Mouse (Mus musculus): ENCODE results near the gene Dock1.

The Dock1 gene

GRCm38 (mm10) chr7:134670312-134671002, at the start of gene Dock1:
TSS of gene Dock1 (plus strand) at chr7:134670654.
- peak; percentile 80 for DNase-seq (ENCODE audit: extremely low spot score)

DNA sequence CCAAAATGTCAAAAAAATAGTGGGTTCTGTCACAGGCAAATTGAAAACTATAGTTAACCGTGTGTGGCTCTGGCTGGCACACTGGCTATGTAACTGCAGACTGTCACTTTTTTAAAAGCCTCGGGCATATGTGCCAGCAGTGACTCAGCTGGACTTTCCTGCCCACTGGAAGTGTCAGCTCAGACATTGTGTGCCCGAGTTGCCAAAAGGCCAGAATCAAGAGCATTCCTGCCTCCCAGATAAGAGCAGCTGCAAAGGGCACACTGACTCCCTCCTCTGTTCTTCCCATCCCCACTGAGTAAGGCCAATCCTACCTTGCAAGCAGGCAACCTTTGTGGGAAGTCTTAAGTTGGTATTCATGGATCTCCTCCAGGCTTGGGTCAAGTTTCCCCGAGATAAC, 42.5 kb upstream of the Dock1 start:
- DNase-seq (ENCODE audit: extremely low spot score): no peak

DNA sequence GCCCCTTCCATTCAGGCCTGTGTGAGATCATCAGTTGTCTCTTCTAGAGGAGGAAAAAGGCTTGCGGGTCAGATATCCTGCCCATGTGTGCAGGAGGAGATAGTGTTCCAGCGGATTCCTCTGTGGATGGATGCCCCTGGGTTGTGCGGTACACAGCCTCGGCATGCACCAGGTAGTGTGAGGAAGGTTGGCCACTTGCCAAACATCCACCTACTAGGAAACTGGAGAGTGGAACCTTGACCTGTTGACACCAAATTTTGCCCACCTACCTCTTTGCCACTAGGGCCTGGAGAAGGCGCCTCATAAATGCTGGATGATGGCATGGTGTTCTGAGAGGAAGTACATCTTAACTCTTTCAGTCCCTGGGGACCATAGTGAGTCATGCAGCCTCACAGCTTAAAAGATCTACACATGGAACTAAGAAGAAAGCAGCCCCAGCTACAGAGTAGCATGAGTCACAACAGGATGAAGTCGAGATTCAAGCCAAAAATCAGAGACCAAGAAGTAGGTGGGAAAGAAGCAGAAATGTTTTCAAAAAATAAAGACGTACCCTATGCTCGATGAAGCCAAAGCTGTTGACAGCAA, 20.1 kb upstream of the Dock1 start:
- DNase-seq (ENCODE audit: extremely low spot score): no peak

DNA sequence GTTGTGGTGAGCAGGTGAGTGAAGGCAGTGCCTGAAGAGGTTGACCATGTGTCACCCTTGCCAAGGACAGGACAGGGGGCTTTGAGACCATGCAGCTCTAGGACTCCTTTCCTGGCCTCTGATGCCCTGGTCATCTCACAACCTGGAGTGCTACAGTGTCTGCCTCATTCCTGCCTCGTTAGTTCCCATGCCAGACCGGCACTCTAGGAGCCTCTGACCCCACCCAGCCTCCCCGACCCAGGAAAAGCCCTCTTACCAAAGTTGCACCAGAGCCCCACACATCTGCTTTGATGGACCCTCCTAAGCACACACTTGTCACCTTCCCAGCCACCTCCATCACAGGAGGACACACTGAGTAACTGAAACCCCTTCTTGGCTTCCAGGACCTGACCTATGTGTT, 19.4 kb upstream of the Dock1 start:
- DNase-seq (ENCODE audit: extremely low spot score): no peak

DNA sequence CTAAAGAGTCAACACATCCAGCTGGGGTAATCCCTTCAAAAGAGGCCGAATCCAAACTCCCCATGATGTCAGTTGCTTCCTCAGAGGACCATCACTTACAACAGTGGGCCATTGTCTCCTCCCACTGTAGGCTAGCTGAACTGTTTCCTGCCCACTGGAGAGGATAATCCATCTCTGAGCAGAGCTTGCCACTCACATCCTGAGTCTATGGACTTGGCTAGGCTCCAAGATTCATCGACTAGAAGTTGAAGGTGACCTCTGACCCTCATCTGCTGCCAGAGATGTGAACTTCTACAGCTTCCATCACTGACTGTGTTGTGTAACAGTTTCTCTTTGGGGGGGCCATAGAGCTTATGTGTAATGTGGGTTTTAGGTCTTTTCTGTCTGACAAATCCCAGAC, 7.2 kb upstream of the Dock1 start:
- DNase-seq (ENCODE audit: extremely low spot score): no peak

GRCm38 (mm10) chr7:134665642-134666282, 4.7 kb upstream of the Dock1 start:
- no peak for DNase-seq (ENCODE audit: extremely low spot score)

GRCm38 (mm10) chr7:134667271-134667702, 3.2 kb upstream of the Dock1 start:
- no peak for DNase-seq (ENCODE audit: extremely low spot score)

DNA sequence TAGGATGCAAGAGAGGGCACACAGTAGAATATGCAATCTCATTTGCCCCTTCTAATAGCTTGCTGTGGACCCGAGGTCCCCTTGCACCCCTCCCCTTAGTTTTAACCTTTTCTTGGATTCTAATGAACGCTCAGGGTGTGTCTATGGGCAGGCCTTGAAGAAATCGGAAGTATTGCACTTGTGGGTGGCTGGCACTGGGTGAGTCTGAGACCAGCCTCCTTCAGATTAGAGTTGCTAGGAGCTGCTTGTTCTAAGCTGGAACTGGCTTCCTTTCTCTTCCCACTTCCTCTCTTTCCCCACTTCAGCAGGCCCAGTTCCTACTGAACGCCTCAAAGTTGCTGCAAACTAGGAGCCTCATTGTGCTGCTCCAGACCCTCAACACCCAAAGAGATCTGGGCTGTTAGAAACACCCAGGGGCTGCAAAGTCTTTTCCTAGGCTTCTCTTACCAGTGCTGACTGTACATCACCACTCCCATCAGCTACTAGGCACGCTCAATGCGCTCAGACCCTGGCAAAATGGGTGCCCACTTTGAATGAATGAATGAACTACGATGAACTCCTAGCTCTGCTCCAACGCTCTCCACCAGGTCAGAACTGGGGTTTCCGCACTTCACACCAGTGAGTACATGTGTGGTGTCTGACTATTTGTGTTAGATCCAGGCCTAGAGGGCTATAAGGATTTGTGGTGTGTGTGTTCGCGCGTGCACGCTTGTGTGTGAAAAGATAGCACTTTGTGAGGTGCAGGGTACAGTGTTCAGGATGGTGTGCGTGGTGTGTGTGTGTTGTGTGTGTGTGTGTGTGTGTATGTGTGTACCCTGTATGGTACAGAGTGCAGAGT, 761 bp upstream of the Dock1 start:
- no peak for DNase-seq (ENCODE audit: extremely low spot score)

- peak; percentile 73 for DNase-seq (ENCODE audit: extremely low spot score)
Measured at GRCm38 (mm10) chr7:134671003-134671461, 578 bp downstream of the Dock1 start.

DNA sequence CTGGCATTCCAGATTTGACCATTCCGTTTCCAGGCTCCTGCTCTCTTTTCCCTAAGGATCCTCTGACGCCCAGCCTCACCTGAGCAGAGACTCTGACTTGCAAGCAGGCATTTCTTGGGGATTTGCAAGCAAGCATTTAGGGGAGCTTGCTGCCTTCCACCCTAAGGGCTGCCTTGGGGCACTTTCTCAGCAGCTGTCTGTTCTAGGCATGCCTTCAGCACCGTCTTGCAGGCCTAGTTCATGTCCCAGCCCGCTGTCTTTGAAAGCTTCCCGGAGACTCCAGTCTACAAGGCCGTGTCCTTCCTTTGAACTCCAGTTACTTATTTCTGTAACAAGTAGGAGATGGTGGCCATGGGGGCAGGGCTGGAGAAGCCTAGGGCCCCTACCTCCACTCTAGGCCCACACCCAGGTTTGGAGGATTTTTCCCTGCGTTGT, 1.0 kb downstream of the Dock1 start:
- no peak for DNase-seq (ENCODE audit: extremely low spot score)

- DNase-seq (ENCODE audit: extremely low spot score): no peak
Measured at GRCm38 (mm10) chr7:134673135-134673534, 2.7 kb downstream of the Dock1 start.

- DNase-seq (ENCODE audit: extremely low spot score): no peak
Measured at GRCm38 (mm10) chr7:134673952-134674351, 3.5 kb downstream of the Dock1 start.

GRCm38 (mm10) chr7:134677852-134678251, 7.4 kb downstream of the Dock1 start:
- DNase-seq (ENCODE audit: extremely low spot score): no peak

- DNase-seq (ENCODE audit: extremely low spot score): no peak
Measured at GRCm38 (mm10) chr7:134679314-134680158, 9.1 kb downstream of the Dock1 start.

- no peak for DNase-seq (ENCODE audit: extremely low spot score)
Measured at GRCm38 (mm10) chr7:134680161-134680560, 9.7 kb downstream of the Dock1 start.

- DNase-seq (ENCODE audit: extremely low spot score): no peak
Measured at GRCm38 (mm10) chr7:134681729-134682527, 11.5 kb downstream of the Dock1 start.

DNA sequence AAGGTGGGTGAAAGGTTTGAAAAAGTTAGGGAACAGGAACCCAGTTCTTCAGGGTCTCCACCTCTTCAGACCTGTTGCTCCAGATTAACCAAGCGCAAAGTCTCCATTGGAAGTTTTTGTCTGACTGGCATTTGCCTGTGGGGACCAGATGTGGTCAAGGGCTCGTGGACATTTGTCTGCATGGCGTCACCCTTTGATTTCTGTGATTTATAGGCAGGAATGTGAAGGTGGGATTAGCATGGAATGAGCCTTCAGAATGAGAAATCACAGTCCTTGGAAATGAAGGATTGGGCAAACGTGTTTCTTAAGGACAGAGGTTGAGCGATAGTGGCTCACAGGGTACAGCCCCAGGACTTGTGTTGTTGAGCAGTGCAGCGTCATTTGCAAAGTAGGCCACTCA, 17.9 kb downstream of the Dock1 start:
- peak; percentile 9 for DNase-seq (ENCODE audit: extremely low spot score)

DNA sequence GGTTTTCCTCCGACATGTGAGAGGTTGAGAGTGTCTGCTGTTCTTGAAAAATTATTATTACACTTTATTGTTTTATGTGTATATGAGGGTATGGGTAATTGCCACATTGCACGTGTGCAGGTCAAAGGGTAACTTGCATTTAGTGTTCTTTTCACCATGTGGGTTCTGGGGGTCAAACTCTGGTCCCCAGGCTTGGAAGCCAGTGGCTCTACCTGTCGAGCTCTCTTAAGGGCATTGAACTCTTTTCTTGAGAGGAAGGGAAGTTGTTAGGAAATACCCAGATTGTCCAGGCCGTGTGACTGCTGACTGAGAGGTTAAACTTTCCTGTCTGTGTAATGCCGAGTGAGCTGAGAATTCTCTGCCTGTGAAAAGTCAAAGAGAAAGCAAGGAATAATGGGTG, 19.7 kb downstream of the Dock1 start:
- no peak for DNase-seq (ENCODE audit: extremely low spot score)

DNA sequence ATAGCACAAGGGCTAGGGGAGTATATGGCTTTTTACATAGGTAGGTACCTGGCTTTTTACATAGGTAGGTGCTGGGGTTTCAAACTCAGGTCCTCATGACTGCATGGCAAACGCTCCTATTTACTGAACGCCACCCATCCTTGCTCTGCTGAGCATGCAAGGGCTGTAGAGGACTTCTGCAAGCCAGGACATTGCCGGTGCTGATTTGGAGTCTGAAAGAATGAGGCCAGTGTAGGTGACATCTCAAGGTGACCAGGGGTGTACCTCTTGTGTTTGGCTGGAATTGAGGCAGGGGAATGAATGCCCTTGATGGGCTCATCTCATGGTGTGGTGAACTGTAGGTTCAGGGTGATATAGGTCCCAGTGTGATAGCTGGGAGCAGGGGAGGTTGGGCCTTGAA, 20.4 kb downstream of the Dock1 start:
- no peak for DNase-seq (ENCODE audit: extremely low spot score)

DNA sequence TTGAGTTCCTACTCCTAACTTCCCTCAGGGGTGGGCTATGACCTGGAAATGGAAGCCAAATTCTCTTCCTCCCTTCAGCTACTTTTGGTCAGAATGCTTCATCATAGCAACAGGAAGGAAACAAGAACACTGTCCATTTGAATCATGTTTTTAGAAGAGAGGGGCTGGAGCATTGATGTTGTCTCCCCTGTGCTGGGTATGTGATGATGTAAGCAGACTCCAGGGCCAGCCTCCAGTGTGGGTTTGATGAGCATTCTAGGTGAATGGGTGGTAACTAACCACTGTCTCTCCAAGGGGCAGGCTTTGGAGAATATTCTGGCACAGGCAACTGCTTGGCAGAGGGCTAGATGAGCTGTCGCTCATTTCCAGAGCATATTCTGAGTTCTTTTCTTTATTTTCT, 22.9 kb downstream of the Dock1 start:
- DNase-seq (ENCODE audit: extremely low spot score): no peak
